Mouse (Mus musculus) bone marrow, adult 2 months (tissue): ENCODE results near the gene Traf3ip3.

Experiments used
- CTCF ChIP-seq: fragments of 200-500 bp; IDR thresholded peaks from 2 replicates; pipeline ENCODE4 v1.5.1; 2011; ENCODE audit warnings: low read length, control low read depth; ENCODE audit not compliant: control insufficient read depth, insufficient read depth
- POLR2A ChIP-seq: fragments of 200-500 bp; IDR thresholded peaks from 2 replicates; pipeline ENCODE4 v1.6.1; 2011; ENCODE audit warnings: low read depth, mild to moderate bottlenecking, control low read depth, low read length, borderline replicate concordance; ENCODE audit not compliant: control insufficient read depth

GRCm38 (mm10) chr1:193216000-193216399, 14.5 kb upstream of the Traf3ip3 start:
- no peak for TF ChIP-seq CTCF
- TF ChIP-seq POLR2A, result no peak
